Mouse (Mus musculus) liver, embryonic 11.5 days (tissue): ENCODE measurements around the gene Psme2b. TPM values are rescaled to one million over a fixed set of nuclear protein-coding genes. Genes with fewer than 3 reads are reported as not detected.
"Not testable (repeated sequence)": the region's sequence is repeated elsewhere in the genome, so short reads cannot be mapped to it uniquely, and the experiment has no call there.

Experiments used
- ATAC-seq: fragments of 200-750 bp; cut with Nextera tagmentation; replicated peaks from 2 replicates; pipeline ENCODE4 v1.8.0; 2017; ENCODE audit warnings: moderate number of reproducible peaks, mild to moderate bottlenecking, moderate TSS enrichment, moderate library complexity; ENCODE audit not compliant: low FRiP score
- DNase-seq: peaks from one replicate; pipeline ENCODE4 v3.0.0-alpha.2; 2017; ENCODE audit warnings: low spot score
- H3K27ac ChIP-seq: fragments of 300-500 bp; sonication (generic); 2 replicates; pipeline ENCODE4 v1.5.1; 2014; ENCODE audit warnings: mild to moderate bottlenecking, low read depth, low read length, control low read depth
- H3K27me3 ChIP-seq: fragments of 300-500 bp; sonication (generic); replicated peaks from 2 replicates; pipeline ENCODE4 v1.6.1; 2014; ENCODE audit warnings: low read length, mixed read lengths; ENCODE audit not compliant: control insufficient read depth, insufficient read depth
- H3K36me3 ChIP-seq: fragments of 300-500 bp; sonication (generic); 2 replicates; pipeline ENCODE4 v1.6.1; 2014; ENCODE audit warnings: mild to moderate bottlenecking, low read length, moderate library complexity, mixed read lengths; ENCODE audit not compliant: control insufficient read depth, insufficient read depth
- H3K4me1 ChIP-seq: fragments of 300-500 bp; sonication (generic); replicated peaks from 2 replicates; pipeline ENCODE4 v1.6.1; 2014; ENCODE audit warnings: low read length, mixed read lengths; ENCODE audit not compliant: control insufficient read depth, insufficient read depth
- H3K4me2 ChIP-seq: fragments of 300-500 bp; sonication (generic); 2 replicates; pipeline ENCODE4 v1.6.1; 2014; ENCODE audit warnings: mild to moderate bottlenecking, control low read depth, moderate library complexity
- H3K4me3 ChIP-seq: fragments of 300-500 bp; sonication (generic); 2 replicates; pipeline ENCODE4 v1.5.1; 2014; ENCODE audit warnings: low read depth, low read length, control low read depth
- H3K9ac ChIP-seq: fragments of 300-500 bp; sonication (generic); 2 replicates; pipeline ENCODE4 v1.6.1; 2014; ENCODE audit warnings: low read depth, low read length, control low read depth
- H3K9me3 ChIP-seq: fragments of 300-500 bp; sonication (generic); 2 replicates; pipeline ENCODE4 v1.6.1; 2016; ENCODE audit warnings: low read length, inconsistent platforms, mixed read lengths; ENCODE audit not compliant: control insufficient read depth
- WGBS: fragments of 180-500 bp; shearing (Covaris S2); extraction: QIAGEN DNeasy Blood & Tissue Kit; methylation state at CpG from one replicate; pipeline ENCODE4 v1.1.7; 2014; 5-methylcytosine and 5-hydroxymethylcytosine counted together
- polyA plus RNA-seq: library from polyadenylated mRNA; unstranded; fragments of >200 nt; fragmentation: Nextera tagmentation; extraction: Ambion mirVana; gene quantifications from 2 replicates; pipeline ENCODE4 v1.2.1, GENCODE M21; 2014

Psme2b gene
- 1.7 and 2.2 TPM in 2 replicates for polyA plus RNA-seq

- H3K27ac ChIP-seq, H3K36me3 ChIP-seq, DNase-seq, H3K27me3 ChIP-seq, H3K9me3 ChIP-seq, H3K9ac ChIP-seq, H3K4me2 ChIP-seq, ATAC-seq, H3K4me3 ChIP-seq, H3K4me1 ChIP-seq: not testable (repeated sequence)
- WGBS, result 88% methylated on average over 6 of the region's 6 CpGs
Measured at GRCm38 (mm10) chr11:48946090-48946489, at the start of gene Psme2b. Gene Psme2b (minus strand): TSS chr11:48946190.

DNA sequence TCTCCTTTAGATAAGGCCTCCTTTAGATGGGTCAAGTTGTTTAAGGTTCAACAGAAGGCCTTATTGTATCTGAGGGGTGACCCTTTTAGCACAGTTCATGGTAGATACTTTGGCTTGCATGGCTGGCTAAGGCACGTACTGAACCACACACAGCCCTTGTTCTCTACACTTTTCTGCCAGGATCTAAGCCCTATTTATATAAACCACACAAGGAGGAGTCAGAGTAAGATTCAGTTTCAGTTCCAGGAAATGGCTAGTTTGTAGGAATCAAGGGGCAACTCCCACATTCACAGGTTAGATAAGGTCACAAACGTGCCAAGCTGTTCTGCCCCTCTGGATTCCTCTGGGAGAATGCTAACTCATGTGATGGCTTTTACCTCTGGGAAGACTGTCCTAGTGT lies 48.0 kb upstream of the Psme2b start, which contains the start of gene Tgtp1:
TSS of gene Tgtp1 (minus strand) at position 155 of the 400 bp plus-strand sequence.
- H3K4me2 ChIP-seq, DNase-seq, H3K9me3 ChIP-seq, ATAC-seq, H3K9ac ChIP-seq, H3K4me1 ChIP-seq, H3K27ac ChIP-seq, H3K27me3 ChIP-seq, H3K4me3 ChIP-seq, H3K36me3 ChIP-seq: not testable (repeated sequence)
- WGBS, result 24% methylated on average over 2 of the region's 2 CpGs

GRCm38 (mm10) chr11:48993296-48993695 lies 47.3 kb upstream of the Psme2b start:
- 39% methylated on average over 10 of the region's 10 CpGs for WGBS
- H3K36me3 ChIP-seq, H3K4me2 ChIP-seq, H3K9me3 ChIP-seq, H3K27ac ChIP-seq, H3K4me3 ChIP-seq, H3K27me3 ChIP-seq, ATAC-seq, H3K9ac ChIP-seq, H3K4me1 ChIP-seq, DNase-seq: not testable (repeated sequence)

DNA sequence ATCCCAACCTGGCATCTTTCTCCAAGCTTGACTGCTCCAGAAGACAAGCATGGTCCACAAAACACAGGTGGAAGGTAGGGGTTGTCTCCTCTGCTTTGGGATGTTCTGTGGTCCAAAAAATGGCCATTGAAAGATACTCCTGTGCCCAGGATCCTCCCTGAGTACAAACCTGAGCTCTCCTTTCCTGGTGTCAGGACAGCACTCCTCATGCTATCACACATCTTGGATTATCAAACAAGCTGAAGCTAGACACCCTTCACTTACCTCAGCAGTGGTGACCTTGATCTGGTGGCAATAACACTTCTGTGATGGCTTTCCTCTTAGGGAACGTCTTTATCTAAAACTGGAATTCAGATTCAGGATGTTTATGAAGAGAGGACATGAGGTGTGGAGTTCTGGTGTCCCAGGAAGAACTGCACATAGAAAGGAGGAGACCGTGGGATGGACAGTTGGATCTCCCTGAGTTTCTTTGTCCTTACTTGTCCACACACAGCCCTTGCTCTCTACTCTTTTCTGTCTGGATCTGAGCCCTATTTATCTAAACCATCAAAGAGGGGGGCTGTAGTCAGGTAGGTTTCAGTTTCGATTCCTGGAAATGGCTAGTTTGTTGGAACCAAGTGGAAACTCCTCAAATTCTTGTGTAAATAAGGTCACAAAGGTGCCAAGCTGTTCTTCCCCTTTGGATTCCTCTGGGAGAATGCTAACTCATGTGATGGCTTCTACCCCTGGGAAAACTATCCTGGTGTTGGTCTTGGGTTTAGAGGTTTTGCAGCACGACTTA lies 45.9 kb upstream of the Psme2b start, which contains the start of gene Gm12185:
TSS of gene Gm12185 (minus strand) at position 487 of the 781 bp plus-strand sequence.
- not testable (repeated sequence) for H3K9me3 ChIP-seq, DNase-seq, H3K4me1 ChIP-seq, H3K9ac ChIP-seq, ATAC-seq, H3K27me3 ChIP-seq, H3K36me3 ChIP-seq, H3K4me3 ChIP-seq, H3K27ac ChIP-seq, H3K4me2 ChIP-seq
- 62% methylated on average over 4 of the region's 4 CpGs for WGBS

- H3K27me3 ChIP-seq, H3K9ac ChIP-seq, DNase-seq, H3K27ac ChIP-seq, ATAC-seq, H3K9me3 ChIP-seq, H3K4me2 ChIP-seq, H3K4me3 ChIP-seq, H3K36me3 ChIP-seq, H3K4me1 ChIP-seq: not testable (repeated sequence)
- 48% methylated on average over 2 of the region's 2 CpGs for WGBS
Measured at GRCm38 (mm10) chr11:48989981-48990380, 44.0 kb upstream of the Psme2b start.

DNA sequence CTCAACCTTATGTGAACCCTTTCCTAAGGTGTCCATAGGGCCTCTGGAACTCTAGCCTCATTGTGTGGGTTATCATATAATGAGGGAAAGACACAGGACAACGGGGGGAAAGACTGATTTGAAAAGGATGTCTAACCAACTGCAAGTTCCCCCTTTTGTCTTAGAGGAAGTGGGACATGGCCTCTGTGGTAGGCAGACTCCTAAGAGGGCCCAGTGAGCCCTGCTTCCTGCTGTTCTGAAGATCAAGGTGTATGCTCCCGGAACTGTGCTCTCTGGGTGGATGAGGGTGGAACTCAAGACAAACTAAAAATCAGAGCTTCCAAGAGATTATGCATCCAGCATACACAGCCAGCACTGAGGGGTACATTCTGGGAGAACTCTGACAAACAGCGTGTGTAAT lies 42.2 kb upstream of the Psme2b start:
- H3K4me3 ChIP-seq, H3K4me1 ChIP-seq, H3K27ac ChIP-seq, H3K4me2 ChIP-seq, H3K9me3 ChIP-seq, H3K27me3 ChIP-seq, H3K36me3 ChIP-seq, ATAC-seq, H3K9ac ChIP-seq, DNase-seq: not testable (repeated sequence)
- 53% methylated on average over 2 of the region's 3 CpGs for WGBS

GRCm38 (mm10) chr11:48982848-48983247 lies 36.9 kb upstream of the Psme2b start:
- ATAC-seq, H3K4me2 ChIP-seq, H3K27me3 ChIP-seq, H3K9ac ChIP-seq, H3K36me3 ChIP-seq, H3K4me1 ChIP-seq, DNase-seq, H3K9me3 ChIP-seq, H3K27ac ChIP-seq, H3K4me3 ChIP-seq: not testable (repeated sequence)
- no CpG with 5 or more reads among the region's 3 CpGs for WGBS

GRCm38 (mm10) chr11:48980052-48980451 lies 34.1 kb upstream of the Psme2b start:
- ATAC-seq, DNase-seq, H3K36me3 ChIP-seq, H3K4me1 ChIP-seq, H3K27ac ChIP-seq, H3K4me3 ChIP-seq, H3K27me3 ChIP-seq, H3K9me3 ChIP-seq, H3K4me2 ChIP-seq, H3K9ac ChIP-seq: not testable (repeated sequence)
- no CpG with 5 or more reads among the region's 5 CpGs for WGBS

DNA sequence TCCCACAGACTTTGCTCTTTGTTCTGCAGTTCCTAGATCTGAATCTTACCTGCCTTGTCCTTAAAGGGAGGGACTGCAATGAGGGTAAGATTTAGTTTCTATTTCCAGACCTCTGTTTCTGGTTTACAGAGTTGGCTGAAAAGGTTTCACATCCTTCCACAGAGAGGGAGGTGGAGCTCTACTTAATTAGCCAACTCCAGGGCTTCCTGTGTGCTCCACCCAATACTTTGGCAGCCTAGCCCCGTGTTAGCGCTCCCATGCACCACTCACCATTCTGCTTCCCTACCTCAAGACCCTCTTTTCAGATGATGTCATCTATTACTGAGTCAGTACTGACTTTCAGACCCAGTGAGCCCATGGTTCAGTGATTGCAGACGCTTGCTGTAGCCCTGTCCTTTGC lies 33.3 kb upstream of the Psme2b start, which contains the start of gene 9930111J21Rik1:
TSS of gene 9930111J21Rik1 (minus strand) at position 148 of the 400 bp plus-strand sequence.
- not testable (repeated sequence) for H3K9me3 ChIP-seq, H3K4me2 ChIP-seq, DNase-seq, H3K4me3 ChIP-seq, H3K9ac ChIP-seq, H3K27ac ChIP-seq, H3K27me3 ChIP-seq, H3K4me1 ChIP-seq, H3K36me3 ChIP-seq, ATAC-seq
- WGBS, result no CpG with 5 or more reads among the region's 3 CpGs
